Mouse (Mus musculus) adrenal gland, postnatal 36 days (tissue): ENCODE data around the gene Prpf19. TPM values are rescaled to one million over a fixed set of nuclear protein-coding genes. Genes with fewer than 3 reads are reported as not detected.

Source experiments
- DNase-seq, 2 experiments: peaks; one replicate each; pipeline ENCODE4 v3.0.0; 2021; ENCODE audit warnings: mixed read lengths in 1 of 2
- long read RNA-seq, 2 experiments: library from polyadenylated mRNA; stranded (forward); transcript quantifications; one replicate each; pipeline ENCODE4 v2.0.0; 2021; ENCODE audit warnings: borderline sequencing depth in 2 of 2
- total RNA-seq, 2 experiments: library from RNA; stranded (reverse); gene quantifications; 2 replicates each; pipeline ENCODE4 v1.2.3; 2021

Gene Prpf19
- total RNA-seq, result 100 to 1,000 TPM; 122 to 188 TPM
- long read RNA-seq, experiment 1, transcript Prpf19-201 (16 exons, 2,134 nt), result major isoform, 11 of 34 reads
- long read RNA-seq, experiment 1, partial matches to known transcripts, result 20 of 34 reads
- long read RNA-seq, experiment 1, other reads (novel, unspliced or antisense), result 3 of 34 reads
- long read RNA-seq, experiment 2, transcript Prpf19-201 (16 exons, 2,134 nt), result major isoform, 12 of 22 reads
- long read RNA-seq, experiment 2, partial matches to known transcripts, result 8 of 22 reads
- long read RNA-seq, experiment 2, other reads (novel, unspliced or antisense), result 2 of 22 reads

DNA sequence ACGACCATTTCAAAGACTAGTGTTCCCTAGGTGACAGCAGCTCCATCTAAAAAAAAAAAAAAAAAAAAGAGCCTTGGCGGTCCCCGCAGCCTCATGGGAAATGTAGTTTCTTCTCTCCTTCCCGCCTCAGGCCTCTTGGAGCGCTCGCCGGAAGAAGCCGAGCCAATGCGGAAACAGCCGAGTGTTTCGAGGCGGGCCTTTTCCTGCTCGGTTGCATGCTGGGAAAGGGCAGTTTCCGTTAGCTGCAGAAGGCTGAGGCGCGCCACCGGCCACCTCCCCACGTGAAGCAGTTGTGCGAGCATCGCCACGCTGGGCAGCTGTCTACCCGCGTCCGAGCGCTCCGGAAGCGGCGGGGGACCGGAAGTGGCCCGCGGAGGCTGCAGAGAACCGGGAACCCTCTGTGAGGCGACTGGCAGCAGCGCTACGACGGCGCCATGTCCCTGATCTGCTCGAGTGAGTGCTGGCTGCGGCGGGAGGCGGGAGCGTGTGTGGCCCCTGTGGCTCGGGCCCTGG, at the start of gene Prpf19:
Gene Prpf19 (plus strand): TSS at position 216 of the 513 bp plus-strand sequence.
- peak; percentile 97 for DNase-seq

DNA sequence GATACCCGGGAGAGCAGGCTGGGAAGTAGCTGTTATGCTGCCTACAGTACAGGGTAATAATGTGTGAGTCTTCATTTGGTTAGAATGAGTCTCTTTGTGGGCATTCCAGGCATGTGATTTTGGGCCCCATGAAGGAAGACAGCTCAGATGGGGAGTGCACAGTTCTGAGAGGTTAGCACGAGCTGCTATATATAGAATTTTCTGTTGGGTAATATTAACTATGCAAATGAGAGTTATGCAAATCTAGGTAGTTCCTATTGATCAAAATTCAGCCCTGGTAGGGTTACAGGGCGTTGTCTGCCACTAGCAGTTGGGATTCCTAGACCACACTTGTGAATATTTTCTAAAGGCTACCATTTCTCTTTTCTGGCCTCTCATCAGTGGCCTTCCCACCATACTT, 49.6 kb upstream of the Prpf19 start:
- DNase-seq, result no peak

DNA sequence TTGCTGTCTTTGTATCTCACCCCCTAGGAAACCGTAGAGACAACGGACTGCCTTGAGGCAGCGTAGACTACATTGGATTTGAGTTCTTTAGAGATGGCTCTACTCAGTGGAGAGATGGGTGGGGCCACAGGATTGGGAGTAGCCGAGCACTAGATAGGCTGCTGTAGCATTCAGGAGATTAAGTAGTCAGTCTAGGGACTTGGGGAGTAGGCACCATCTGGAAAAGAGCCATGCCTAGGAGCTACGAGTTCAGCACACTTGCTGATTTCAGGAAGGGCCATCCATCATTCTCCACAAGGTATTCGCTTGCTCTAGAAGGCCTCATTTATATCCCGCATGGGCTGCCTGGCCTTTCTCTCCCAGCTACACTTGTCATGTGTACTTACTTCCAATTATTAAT, 48.9 kb upstream of the Prpf19 start:
- DNase-seq, result no peak

DNA sequence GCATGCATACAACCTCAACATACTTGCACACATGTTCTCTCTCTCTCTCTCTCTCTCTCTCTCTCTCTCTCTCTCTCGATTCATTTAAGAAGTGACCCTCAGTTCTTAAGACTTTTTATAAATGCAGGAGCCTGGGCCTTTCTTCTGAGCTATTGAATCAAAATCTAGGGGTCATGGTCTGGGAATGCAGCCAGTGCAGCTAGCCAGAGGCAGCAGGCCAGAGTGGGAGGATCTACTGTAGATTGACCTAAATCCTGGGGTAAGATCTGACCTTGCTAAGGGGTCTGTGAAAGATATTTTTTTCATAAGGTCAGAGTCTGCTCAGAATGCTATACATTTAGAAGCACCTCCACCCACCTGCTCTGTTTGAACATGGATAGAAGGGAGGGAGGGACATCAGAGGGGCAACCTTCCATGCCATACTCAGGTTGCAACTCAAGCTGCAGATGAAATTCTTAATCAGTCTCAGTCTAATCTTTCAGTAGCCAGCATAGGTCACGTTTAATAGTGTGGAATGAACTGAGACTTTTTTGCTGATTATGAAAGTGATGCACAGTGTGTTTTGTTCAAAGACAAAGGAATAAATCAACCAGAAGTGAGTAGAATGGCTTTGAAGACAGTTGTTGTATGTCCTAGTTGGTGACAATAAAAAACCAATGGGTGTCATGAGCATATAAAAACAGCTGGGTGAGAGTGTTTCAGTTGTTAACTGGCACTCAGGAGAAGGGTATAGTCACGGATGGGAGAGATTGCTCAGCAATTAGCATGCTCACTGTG, 47.5 kb upstream of the Prpf19 start:
- DNase-seq, result peak; percentile 81

DNA sequence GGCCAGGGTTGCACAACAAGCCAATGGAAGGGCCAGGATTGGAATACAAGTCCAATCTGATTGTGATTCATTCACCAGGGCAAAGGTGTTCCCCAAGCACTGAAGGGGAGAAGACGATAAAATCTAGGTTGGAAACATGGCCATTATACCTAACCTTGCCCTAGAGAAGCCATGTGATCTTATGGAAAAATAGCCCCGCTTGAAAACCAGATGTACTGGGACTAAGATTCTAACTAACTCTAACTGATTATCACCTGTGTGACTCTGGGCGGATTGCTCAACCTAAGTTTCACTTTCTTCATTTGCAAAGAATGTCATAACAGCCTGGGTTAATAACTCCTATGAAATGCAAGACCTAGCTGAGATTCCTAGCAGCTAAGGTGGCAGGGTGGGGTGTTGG, 39.6 kb upstream of the Prpf19 start:
- DNase-seq, result no peak

DNA sequence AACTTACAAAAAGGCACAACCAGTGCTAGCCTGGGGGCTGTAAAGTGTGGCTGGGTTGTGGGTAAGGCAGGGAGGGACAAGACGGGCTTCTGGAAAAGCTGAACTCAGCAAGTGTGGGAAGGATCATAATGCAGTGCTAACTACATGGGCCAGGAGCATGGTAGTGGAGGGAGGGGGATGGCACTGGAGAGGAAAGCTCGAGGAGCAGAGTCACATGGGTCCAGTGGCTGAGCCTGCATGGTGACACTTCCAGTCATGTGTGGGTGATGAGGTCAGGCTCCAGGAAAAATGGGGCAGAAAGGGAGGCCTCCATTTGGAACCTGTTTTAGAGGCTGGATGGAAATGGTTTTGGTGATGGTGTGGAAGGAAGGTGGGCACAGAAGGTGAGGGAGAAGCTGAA, 38.5 kb upstream of the Prpf19 start:
- DNase-seq, result no peak

DNA sequence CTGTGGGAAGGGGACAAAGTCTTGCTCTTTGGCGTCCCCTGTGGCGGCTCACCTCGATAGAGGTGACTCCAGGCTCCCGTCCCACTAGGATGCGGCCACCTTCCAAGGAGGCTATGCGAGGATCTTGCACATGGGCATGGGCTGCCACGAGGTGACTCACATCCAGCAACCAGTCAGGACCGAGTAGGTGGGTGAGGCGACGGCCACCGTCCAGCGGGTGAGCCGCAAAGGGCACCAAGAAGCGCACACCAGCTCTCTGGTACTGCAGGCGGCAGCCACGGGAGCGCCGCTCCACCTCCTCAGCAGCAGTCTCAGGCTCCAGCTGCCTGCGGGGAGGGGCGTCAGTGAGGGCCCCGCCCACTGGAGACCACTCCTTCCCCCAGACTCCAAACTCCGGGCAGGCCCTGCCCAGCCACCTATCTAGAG, 34.9 kb upstream of the Prpf19 start:
- no peak for DNase-seq

DNA sequence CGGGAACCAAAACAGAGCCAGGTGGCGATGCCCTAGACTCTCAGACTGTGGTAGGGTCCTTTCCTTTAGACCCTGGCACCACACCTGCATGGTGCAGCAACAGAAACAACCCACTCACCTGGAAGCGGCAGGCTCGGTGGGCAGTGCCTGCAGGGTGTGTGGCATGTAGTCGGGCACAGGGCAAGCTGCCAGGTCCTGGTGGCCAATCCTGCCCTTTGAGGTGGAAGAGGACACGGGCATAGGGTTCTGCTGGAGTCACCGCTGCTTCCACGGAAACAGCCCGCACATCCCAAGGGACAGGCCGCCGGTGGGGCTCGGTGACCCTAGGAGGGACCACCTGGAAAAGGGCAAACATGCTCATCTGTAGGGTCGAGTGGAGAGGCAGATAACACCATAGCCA, 28.7 kb upstream of the Prpf19 start:
- DNase-seq, result no peak

DNA sequence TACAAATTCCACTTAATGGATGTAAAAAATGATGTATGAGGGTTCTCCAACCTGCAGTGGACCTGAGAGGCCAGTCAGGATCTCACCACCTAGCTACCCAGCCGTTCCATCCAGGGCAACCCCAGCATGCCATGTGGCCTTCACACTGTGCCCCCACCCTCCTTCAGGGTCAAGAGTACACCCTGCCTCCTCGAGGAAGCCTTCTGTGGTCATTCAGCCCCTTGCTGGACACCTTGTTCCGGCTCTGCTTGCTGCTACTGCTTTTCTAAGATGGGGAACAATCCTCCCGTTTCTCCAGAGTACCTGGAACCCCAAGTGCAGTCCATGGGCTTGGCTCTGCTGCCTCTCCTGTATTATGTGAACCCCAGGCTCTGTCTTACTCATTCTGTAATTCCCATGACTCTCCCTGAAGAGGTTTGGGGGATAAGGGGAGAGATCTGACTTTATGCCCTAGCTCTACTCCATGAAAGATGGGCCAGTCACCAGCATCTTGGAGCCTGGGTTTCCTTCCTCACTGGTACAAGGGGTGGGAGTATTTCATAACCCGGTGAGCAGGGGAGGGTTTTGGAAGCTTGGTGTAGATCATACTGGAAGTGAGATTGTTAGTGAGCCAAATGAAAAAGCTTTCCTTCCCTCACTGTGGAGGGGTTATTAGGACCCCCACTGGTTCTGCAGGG, 26.9 kb upstream of the Prpf19 start:
- no peak for DNase-seq

DNA sequence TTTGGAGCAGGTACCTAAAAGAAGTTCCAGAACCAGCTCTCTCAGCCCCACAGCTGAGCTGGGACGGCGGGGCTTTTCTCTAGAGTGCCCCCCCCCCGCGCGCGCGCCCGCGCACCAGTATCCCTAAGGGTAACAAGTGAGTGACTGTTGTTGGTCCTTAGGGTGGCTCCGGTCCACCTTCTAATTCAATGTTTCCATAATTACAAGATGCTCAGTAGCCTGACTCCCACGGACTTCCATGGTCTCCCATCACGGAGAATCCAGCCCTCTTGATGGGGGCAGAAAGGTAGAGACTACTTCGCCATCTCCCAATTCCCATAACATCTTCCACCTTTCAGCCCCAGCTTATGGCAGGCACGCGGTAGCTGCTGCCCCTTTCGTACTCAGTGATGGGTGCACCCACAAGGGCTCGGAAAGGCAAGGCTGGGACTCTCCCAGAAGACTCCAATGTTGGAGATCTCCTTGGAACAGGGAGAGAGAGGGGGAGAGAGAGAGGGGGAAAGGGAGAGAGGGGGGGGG, 26.3 kb upstream of the Prpf19 start:
- DNase-seq, result no peak

DNA sequence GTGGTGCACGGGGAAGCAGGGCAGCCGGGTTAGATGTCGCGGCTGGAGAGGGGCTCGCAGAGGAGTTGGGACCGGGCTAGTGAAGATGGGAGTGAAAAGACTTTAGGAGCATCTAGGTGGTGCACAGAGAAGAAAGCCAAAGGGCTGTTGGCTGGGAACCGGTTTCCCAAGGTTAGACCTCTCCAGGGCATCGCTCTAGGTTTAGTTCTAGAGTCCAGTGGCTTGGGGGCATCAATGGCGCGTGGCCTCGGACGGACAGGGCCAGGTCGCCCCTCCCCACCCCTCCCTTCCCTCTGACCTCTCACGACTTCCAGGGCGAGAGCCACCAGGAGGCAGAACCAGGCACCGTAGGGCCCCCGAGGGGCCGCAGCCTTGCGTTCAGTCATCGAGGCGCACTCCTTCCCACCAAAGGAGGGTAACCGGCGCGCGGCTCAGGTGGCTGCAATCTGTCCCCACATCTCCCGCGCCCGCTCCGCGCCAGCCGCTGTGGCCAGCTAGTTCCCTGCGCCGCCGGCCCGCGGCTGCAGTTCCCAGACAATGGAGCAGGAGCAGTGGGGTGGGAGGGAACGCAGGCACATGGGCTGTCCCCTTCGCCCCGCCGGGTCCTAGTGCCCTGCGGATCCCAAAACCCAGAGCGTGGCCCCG, 25.7 kb upstream of the Prpf19 start:
- peak; percentile 90 for DNase-seq

DNA sequence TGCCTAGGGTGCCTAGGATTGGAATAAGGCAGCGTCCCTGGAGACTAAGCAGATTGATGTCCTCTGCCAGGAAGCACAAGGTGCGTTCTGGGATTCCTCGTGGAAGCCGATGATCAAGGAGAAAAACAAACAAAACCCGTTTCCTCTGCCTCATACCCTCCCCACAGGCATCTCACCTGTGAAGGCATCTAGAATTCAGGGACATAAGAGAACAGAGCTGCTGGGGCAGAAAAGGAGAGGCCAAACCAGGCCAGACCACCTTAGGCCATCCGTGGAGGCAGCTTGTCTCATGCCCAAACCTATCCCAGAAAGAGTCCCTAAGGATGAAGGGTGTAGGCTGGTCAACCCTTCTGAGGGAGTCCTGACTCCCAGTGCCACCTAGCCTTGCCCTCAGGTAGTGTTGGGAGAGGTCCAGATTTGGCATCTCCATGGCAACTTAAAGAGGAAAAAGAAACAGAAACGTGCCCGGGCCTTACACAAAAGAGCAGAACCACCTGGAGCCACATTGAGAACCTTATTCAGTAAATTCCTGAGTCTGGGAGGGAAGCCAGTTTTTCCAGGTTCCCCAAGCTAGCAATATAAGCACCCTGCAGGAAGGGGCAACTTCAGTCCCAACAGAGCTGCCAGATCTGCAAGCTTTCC, 25.0 kb upstream of the Prpf19 start, which contains the start of gene Tmem132a:
Gene Tmem132a (minus strand): TSS at position 55 of the 642 bp plus-strand sequence.
- no peak for DNase-seq

DNA sequence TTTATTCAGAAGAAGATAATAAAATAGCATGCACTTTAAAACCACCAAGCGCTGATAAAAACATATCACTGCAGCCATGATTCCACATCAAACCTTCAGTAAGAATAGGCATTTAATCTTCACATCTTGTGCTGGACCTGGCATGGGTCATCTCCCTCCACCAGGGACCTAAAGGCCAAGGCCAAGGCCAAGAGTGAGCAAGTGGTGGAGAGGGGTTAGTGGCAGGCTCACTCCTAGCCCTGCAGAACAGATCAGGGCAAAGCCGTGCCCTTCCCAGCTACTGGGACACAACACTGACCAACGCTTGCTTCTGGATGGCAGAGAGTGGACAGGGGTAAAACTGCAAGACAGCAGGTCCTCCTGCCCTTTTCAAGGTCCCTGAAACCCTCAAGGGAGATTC, 24.4 kb upstream of the Prpf19 start:
- peak; percentile 61 to 72 for DNase-seq

DNA sequence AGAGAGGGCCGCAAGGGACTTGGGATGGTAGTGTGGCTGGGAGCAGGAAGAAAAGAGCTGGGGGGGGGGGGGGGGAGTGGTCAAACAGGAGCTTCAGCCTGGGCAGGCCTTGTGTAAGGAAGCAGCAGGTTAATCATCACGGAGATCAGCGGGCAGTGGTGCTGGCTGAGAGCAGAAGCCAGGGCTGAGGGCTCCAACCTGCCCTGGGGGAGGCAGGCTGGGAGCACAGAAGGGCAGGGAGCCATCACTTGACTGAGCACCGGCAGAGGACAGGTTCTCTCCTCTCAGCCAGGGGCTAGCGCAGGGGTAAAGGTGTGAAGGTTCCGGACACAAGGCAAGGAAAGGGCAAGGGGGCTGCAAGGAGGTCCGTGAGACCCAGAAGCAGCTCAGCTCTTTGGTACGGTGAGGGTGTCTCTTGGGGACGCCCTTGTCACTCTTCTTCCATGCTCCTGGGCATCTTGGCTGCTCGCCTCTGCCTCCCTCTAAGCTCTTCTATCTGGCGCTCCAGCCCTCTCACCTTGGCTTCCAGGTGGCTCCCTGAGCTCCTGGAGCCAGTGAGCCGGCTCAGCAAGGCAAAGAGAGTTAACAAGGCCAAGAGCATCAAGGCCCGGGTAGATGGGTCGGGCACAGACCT, 23.6 kb upstream of the Prpf19 start:
- DNase-seq, result no peak

DNA sequence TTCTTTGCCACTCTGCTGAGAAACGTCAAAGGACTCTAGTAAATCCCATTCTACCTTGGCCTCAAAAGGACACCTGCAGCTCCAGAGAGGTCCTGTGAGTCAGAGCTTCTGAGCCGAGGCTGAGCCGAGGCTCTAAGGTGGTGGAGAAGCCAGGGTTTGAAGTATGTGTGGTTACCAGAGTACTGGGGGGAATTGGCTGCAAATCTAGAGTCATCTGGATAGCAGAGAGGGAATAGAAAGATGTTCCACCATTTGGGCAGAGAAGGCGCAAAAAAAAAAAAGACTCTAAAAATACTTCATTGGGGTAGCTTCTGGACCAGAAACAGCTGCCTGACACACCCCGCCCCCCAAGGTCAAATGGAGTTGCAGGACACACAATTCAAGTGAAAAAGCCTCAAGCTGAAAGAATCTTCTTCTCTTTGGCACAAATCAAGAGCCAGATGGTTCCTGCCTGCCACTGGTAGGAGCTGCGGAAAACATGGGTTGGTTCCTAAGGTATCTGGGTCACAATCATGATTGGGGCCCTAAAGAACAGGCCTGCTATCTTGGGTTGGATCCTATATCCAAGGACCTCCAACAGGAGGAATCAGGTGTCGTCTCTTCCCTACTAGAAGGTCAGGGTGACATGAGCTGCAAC, 16.7 kb upstream of the Prpf19 start:
- peak; percentile 40 to 58 for DNase-seq

DNA sequence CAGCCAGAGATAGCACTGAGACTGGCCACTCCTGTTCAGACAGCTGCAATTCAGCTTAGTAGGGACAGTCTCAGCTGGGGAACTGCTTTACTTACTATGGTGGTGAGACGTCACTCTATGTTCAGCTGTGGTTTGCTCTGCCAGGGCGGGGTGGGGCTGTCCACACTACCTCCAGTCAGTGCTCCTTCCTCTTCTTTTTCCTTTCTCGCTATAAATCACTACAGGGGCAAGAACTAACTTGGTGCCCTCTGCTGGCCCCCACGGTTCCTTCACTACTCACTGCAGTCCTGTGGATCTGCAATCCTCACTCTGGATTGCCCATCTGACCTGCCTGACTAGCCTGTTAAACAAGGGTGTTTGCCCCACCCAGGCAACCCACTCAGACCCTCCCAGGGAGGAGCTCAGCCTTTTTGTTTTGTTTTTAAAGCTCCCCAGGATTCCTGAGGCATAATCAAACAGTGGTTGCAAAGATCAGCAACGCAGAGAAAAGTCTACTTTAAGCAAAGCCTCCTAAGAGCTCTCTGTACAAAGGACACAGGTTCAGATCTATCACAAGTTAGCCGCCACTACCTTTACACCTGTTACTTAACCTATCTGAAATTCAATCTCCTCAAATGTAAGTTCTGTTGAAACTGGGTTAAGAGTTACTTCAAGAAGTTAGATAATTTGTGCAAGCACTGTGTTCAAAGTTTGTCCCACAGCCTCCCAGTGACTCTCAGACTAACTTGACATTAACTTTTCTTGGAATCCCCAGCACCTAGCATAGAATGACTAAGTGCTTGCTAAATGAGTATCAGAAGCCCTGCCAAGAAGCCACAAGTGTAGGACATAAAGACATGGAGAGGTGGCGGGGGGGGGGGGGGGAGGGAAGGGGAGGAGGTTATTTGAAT, 14.7 kb upstream of the Prpf19 start:
- DNase-seq, result peak; percentile 33 to 55

DNA sequence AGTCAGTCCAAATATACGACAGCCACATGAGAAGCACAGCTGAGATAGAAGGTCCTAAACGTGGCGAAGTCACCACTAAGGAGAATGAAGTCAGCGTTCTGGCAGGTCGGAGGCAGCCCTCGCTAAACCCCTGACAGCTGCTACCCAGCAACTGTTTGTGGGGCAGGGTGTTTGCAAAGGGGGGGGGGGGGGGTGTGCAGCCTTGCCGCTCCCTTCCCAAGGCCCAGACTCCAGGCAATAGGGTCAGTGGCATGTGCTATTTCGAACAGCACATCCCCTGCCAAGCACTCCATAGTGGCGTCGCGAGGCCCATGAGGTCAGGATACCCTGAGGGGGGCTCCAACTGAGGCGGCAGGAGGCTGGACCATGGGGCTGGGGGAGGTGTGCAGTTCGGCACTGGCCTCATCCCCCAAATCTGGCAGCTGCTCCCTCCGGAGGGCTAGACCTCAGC, 14.0 kb upstream of the Prpf19 start:
- DNase-seq, result no peak

DNA sequence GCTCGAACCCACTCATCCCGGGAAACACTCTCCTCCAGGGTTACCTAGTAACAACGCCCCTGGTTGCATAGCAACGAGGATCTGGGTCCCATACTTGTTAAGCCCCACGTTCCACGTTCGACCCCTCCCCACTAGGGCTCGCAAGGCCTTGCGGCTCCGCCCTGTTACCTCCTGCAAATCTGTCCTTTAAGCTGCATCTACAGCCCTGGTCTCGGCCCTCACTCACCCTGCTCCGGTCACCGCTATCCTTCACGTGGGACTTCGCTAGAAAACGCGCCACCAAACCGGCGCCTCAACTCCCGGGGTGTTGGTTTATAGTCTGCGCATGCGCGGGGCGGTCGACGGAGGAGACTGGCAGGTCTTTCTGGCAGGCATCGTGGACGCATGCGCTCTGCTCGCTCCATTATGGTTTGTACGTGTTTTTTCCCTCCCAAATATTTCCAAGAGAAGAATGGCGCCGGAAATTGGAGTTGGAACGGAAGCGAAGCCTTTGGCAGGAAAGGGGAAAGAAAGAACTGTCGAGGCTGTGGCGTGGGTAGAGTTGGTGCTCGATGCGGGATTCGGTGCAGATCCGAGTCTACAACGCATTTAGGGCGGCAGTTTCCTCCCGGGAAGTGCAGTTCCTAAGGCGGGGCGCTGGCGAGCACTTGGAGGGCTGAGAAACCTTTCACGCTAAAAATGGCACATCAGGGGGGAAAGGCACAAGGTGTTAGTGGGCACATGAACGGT, 13.4 kb upstream of the Prpf19 start, which contains the start of gene Tmem109:
Gene Tmem109 (minus strand): TSS at position 576 of the 729 bp plus-strand sequence.
- peak; percentile 94 to 96 for DNase-seq
